Mouse (Mus musculus) forebrain, embryonic 12.5 days (tissue): ENCODE measurements around the gene Cflar. TPM values are rescaled to one million over a fixed set of nuclear protein-coding genes. Genes with fewer than 3 reads are reported as not detected.
"Not testable (repeated sequence)": the region's sequence is repeated elsewhere in the genome, so short reads cannot be mapped to it uniquely, and the experiment has no call there.

Experiments used
- ATAC-seq: fragments of 200-750 bp; cut with Nextera tagmentation; 2 replicates; pipeline ENCODE4 v1.8.0; 2017; ENCODE audit warnings: moderate TSS enrichment; ENCODE audit not compliant: low FRiP score
- H3K27ac ChIP-seq: fragments of 300-500 bp; sonication (generic); 2 replicates; pipeline ENCODE4 v1.5.1; 2016; ENCODE audit warnings: mild to moderate bottlenecking
- H3K27me3 ChIP-seq: fragments of 300-500 bp; sonication (generic); 2 replicates; pipeline ENCODE4 v1.6.1; 2016; ENCODE audit warnings: mild to moderate bottlenecking
- H3K36me3 ChIP-seq: fragments of 300-500 bp; sonication (generic); replicated peaks from 2 replicates; pipeline ENCODE4 v1.6.1; 2016; ENCODE audit warnings: mild to moderate bottlenecking
- H3K4me1 ChIP-seq: fragments of 300-500 bp; sonication (generic); 2 replicates; pipeline ENCODE4 v1.6.1; 2016
- H3K4me2 ChIP-seq: fragments of 300-500 bp; sonication (generic); 2 replicates; pipeline ENCODE4 v1.6.1; 2016; ENCODE audit warnings: mild to moderate bottlenecking, moderate library complexity
- H3K4me3 ChIP-seq: fragments of 300-500 bp; sonication (generic); replicated peaks from 2 replicates; pipeline ENCODE4 v1.5.1; 2016; ENCODE audit warnings: mild to moderate bottlenecking
- H3K9ac ChIP-seq: fragments of 300-500 bp; sonication (generic); 2 replicates; pipeline ENCODE4 v1.6.1; 2016; ENCODE audit warnings: mild to moderate bottlenecking
- H3K9me3 ChIP-seq: fragments of 300-500 bp; sonication (generic); 2 replicates; pipeline ENCODE4 v1.6.1; 2016
- WGBS: fragments of 180-500 bp; shearing (Covaris S2); methylation state at CpG from one replicate; pipeline ENCODE4 v1.1.7; 2016; 5-methylcytosine and 5-hydroxymethylcytosine counted together
- polyA plus RNA-seq: library from polyadenylated mRNA; unstranded; fragments of >200 nt; fragmentation: Nextera tagmentation; extraction: Ambion mirVana; gene quantifications from 2 replicates; pipeline ENCODE4 v1.2.1, GENCODE M21; 2016

Gene Cflar
- polyA plus RNA-seq, 1 experiment from 2014 or later = 24.8 TPM

- WGBS = 78% methylated on average over 7 of the region's 7 CpGs
- H3K27me3 ChIP-seq, H3K9ac ChIP-seq, H3K4me1 ChIP-seq, H3K4me2 ChIP-seq, ATAC-seq, H3K4me3 ChIP-seq, H3K36me3 ChIP-seq, H3K9me3 ChIP-seq, H3K27ac ChIP-seq: not testable (repeated sequence)
These were observed 89.3 kb downstream of the Cflar start for GRCm38 (mm10) chr1:58800644-58801043.

DNA sequence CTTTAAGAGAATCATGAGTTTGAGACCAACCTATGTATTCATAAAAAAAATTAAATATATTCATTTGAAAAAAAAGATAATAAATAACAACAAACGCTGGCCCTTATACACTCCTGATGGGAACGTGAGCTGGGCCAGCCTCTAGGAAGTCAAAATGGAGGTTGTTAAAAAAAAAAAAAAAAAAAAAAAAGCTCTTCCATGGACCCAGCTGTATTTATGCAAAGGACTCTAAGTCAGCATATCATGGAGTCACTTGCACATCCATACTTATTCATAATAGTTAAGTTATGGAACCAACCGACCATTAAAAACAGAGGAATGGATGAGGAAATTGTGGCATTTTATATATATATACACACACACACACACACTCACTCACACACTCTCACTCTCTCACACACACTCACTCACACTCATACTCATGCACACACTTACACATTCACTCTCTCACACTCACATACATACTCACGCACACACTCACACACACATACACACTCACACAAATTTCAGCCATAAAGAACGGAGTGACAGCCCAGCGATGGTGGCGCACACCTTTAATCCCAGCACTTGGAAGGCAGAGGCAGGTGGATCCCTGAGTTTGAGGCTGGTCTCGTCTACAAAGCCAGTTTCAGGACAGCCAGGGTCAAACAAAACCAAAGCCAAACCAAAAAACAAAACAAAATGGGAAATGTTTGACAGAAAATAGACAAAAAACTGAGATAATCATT is 90.4 kb downstream of the Cflar start:
- no peaks in the 10 kb centered on the region for H3K36me3 ChIP-seq
- no peaks in the 10 kb centered on the region for H3K4me1 ChIP-seq
- H3K9me3 ChIP-seq = no peaks in the 10 kb centered on the region
- H3K27me3 ChIP-seq = no peaks in the 10 kb centered on the region
- H3K9ac ChIP-seq = no peak overlapping the region
- WGBS = 93% methylated on average over 8 of the region's 8 CpGs
- no peak overlapping the region for H3K27ac ChIP-seq
- no peak overlapping the region for H3K4me3 ChIP-seq
- no peak overlapping the region for H3K4me2 ChIP-seq
- no peak for ATAC-seq

DNA sequence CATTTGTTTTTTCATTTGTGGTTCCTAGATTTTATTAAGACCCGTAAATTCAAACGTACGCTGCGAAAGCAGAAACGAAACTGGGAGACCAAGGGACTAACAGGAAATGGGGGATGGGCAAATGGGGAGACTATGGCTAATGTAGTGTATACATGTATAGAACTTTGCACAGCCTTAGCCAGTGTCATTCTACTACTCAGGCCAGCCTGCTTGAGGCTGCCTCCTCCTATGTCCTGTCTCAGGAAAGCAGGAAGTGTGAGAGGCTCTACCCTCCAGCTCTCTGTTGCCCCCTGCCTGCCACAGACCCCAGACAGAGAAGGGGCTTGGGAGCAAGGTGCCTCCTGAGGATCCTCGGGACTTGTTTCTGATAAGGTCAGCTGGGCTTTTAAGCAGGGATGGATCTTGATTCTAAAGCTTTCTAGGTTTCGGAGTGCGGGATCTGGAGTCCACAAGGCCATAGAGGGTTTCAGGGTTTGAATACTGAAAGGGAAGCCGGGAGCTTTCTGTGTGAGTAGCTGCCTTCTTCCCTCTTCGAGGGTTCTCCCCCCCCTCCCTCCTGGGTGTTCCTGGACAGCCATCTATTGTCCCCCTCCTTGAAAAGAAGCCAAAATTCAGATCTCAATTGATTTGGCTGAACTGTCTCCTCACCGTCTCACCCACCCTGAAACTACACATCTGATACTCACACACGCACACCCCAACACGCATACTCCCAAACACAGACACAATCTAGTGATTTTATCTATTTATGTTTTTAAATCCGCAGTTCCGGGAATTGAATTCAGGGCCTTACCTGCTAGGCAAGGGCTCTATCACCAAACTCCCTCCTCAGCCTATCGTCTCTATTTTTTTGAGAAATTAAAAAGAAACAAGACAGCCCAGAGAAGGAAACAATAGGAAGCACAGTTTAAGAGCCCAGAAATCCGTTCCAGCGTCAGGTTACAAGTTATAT is 91.3 kb downstream of the Cflar start:
- no peak for ATAC-seq
- H3K9ac ChIP-seq = no peak overlapping the region
- 82% methylated on average over 18 of the region's 18 CpGs for WGBS
- H3K4me2 ChIP-seq = no peak overlapping the region
- H3K27me3 ChIP-seq = no peaks in the 10 kb centered on the region
- no peaks in the 10 kb centered on the region for H3K9me3 ChIP-seq
- no peak overlapping the region for H3K27ac ChIP-seq
- H3K4me3 ChIP-seq = no peak overlapping the region
- H3K4me1 ChIP-seq = no peaks in the 10 kb centered on the region
- H3K36me3 ChIP-seq = no peaks in the 10 kb centered on the region

GRCm38 (mm10) chr1:58803531-58803930 is 92.2 kb downstream of the Cflar start:
- ATAC-seq = no peak
- 92% methylated on average over 6 of the region's 6 CpGs for WGBS

DNA sequence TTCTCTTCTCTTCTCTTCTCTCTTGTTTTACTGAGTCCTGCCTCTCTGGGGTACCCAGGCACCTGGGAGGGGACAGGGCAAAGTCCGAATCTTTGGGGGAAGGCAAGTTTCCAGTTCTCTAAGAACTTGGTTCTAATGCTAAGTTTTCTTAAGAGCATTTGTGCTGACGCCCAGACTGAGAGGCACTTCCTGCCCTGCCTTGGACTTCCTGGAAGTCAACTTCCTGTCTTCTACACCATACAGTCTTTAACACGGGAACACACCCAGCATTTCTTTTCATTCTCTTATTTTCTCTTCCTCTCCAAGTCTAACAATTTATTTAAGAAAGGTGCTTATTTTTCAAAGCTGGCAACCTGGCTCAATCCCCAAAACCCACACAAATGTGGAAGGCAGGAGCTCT is 95.3 kb downstream of the Cflar start:
- 78% methylated on average over 3 of the region's 3 CpGs for WGBS
- Histone ChIP-seq H3K4me2 (no peak overlapping the region), H3K27ac (no peak overlapping the region), H3K4me1 (no peaks in the 10 kb centered on the region), H3K36me3 (no peaks in the 10 kb centered on the region), H3K9ac (no peak overlapping the region), H3K9me3 (no peaks in the 10 kb centered on the region), H3K27me3 (no peaks in the 10 kb centered on the region), H3K4me3 (no peak overlapping the region)
- no peak for ATAC-seq

More at GRCm38 (mm10) chr1:58803531-58803930, 92.2 kb downstream of the Cflar start:
- Histone ChIP-seq H3K4me3 (no peak overlapping the region), H3K4me2 (no peak overlapping the region), H3K27me3 (no peaks in the 10 kb centered on the region), H3K9ac (no peak overlapping the region), H3K27ac (no peak overlapping the region), H3K4me1 (no peaks in the 10 kb centered on the region), H3K9me3 (no peaks in the 10 kb centered on the region), H3K36me3 (no peaks in the 10 kb centered on the region)

Other genes starting within 250 kb of the Cflar start
- gene Orc2, start 206.4 kb upstream of the Cflar start, polyA plus RNA-seq = 39.7 and 43.7 TPM in 2 replicates
- 10.2 and 11.2 TPM in 2 replicates for gene Fam126b, start 125.2 kb upstream of the Cflar start, polyA plus RNA-seq
- gene Ndufb3, start 125.1 kb upstream of the Cflar start, polyA plus RNA-seq = 168 and 170 TPM in 2 replicates
- not detected in 2 replicates for gene Als2cr12, start 15.5 kb upstream of the Cflar start, polyA plus RNA-seq
- gene Casp8, start 83.9 kb downstream of the Cflar start, polyA plus RNA-seq = 10.1 and 11.1 TPM in 2 replicates